Mouse (Mus musculus) MN1 (cell line): Measurements from ENCODE around the gene Olfr67.
"Not testable (repeated sequence)": the region's sequence is repeated elsewhere in the genome, so short reads cannot be mapped to it uniquely, and the experiment has no call there.

ENCODE experiments used
- DNase-seq: peaks from one replicate; pipeline ENCODE4 v3.0.0-alpha.2; 2016; ENCODE audit warnings: low spot score

Gene Olfr67

DNA sequence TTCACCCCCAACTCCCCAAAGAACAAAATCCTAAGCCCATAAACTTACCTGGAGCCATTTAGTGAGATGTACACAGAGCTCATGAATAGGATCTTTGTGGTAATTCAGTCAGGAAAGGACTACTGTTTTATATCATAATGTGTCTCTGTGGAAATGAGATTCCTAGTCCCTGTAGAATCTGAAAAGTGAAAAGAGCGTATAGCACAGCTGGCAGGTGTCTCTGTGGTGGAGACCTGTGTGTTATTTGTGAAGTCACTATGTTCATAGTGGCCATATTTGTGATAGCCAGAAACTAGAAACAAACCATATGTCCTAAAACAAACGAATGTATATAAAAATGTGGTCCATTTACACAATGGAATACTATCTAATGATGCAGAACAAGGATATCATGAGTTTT, 20.1 kb downstream of the Olfr67 start, which contains the start of gene Olfr69:
Gene Olfr69, minus strand, starts transcription at position 101 of the 400 bp plus-strand sequence.
- no peak for DNase-seq

DNA sequence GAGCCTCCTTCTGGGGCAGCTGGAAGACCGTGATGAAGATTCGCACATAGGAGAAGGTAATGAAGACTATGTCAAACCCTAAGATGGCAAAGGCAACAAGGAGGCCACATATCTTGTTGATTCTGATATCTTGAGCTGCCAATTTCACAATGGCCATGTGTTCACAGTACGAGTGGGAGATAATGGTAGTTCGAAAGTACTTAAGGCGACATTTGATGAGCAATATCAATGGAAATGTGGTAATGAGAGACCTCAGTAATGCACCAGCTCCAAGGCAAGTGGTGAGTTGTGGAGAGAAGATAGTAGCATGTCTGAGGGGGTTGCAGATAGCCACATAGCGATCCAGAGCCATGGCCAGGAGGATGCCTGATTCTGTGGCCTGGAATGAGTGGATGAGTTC, 23.9 kb downstream of the Olfr67 start:
- DNase-seq: not testable (repeated sequence)

DNA sequence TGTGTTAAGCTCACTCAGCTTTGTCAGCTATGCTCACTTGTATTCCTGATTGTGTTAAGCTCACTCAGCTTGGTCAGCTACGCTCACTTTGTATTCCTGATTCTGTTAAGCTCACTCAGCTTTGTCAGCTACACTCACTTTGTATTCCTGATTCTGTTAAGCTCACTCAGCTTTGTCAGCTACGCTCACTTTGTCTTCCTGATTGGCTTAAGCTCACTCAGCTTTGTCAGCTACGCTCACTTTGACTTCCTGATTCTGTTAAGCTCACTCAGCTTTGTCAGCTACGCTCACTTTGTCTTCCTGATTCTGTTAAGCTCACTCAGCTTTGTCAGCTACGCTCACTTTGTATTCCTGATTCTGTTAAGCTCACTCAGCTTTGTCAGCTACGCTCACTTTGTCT, 29.4 kb downstream of the Olfr67 start:
- not testable (repeated sequence) for DNase-seq

GRCm38 (mm10) chr7:103757233-103757632, 34.4 kb downstream of the Olfr67 start, which contains the start of gene Olfr630:
Gene Olfr630 (minus strand): TSS chr7:103757333.
- DNase-seq: peak; percentile 21

- DNase-seq: no peak
These were observed 46.8 kb downstream of the Olfr67 start, which contains the start of gene Olfr629 for GRCm38 (mm10) chr7:103744843-103745242. Gene Olfr629 (minus strand): TSS chr7:103744943.
